ENCODE assay signal across 1 mouse cellular context in the genomic region with DNA sequence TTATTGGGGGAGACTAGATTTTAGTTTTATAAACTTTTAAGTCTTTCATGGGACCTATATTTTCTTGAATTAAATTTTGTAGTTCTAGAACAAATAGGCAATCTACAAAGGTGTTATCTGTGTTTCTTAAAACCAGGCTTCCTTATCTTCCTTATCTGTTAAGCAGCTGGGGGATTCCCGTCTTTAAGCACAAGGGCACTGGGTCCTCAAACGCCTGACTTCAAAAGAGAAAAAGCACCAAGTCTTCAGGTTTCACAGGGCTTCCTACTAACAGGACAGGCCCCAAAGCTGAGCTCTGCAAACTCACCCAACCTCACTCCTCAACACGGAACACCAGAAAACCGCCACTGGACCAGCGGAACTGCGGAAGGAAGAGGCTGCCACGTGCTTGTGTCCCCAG.
A peak's percentile ranks its signal among the peaks of the same experiment; 100 is the strongest.
TF ChIP-seq lines count a peak whose summit lies in the region.

No protein-coding gene starts in this region.

TF ChIP-seq in MEL, 35 proteins besides CTCF, POLR2A, EP300 and RAD21 (continued from another document):
- peak; percentile 89 for TF ChIP-seq GATA1 (IDR thresholded peaks at IDR 0.05; ENCODE audit: low read depth, low read length)
- TF ChIP-seq MYC (IDR thresholded peaks at IDR 0.05; ENCODE audit: low read depth, low read length), result no peak
